Mouse (Mus musculus) midbrain, embryonic 12.5 days (tissue): ENCODE measurements at regions not wholly inside any gene's neighbourhood (a gene's known extent, or its start where the extent isn't known, plus 50 kb on each side); places are given as distances from the start of the nearest gene placed in this dataset.

Experiments
- ATAC-seq: fragments of 200-750 bp; cut with Nextera tagmentation; 2 replicates; pipeline ENCODE4 v1.8.0; 2017; ENCODE audit warnings: low read depth, moderate TSS enrichment, moderate library complexity; ENCODE audit not compliant: low FRiP score
- H3K27ac ChIP-seq: fragments of 300-500 bp; sonication (generic); replicated peaks from 2 replicates; pipeline ENCODE4 v1.5.1; 2016; ENCODE audit warnings: mild to moderate bottlenecking
- H3K27me3 ChIP-seq: fragments of 300-500 bp; sonication (generic); 2 replicates; pipeline ENCODE4 v1.6.1; 2016; ENCODE audit warnings: mild to moderate bottlenecking
- H3K36me3 ChIP-seq: fragments of 300-500 bp; sonication (generic); 2 replicates; pipeline ENCODE4 v1.6.1; 2016
- H3K4me1 ChIP-seq: fragments of 300-500 bp; sonication (generic); 2 replicates; pipeline ENCODE4 v1.6.1; 2016
- H3K4me2 ChIP-seq: fragments of 300-500 bp; sonication (generic); replicated peaks from 2 replicates; pipeline ENCODE4 v1.6.1; 2016; ENCODE audit warnings: mild to moderate bottlenecking, moderate library complexity
- H3K4me3 ChIP-seq: fragments of 300-500 bp; sonication (generic); 2 replicates; pipeline ENCODE4 v1.5.1; 2016; ENCODE audit warnings: mild to moderate bottlenecking
- H3K9ac ChIP-seq: fragments of 300-500 bp; sonication (generic); replicated peaks from 2 replicates; pipeline ENCODE4 v1.6.1; 2016; ENCODE audit warnings: mild to moderate bottlenecking, moderate library complexity
- H3K9me3 ChIP-seq: fragments of 300-500 bp; sonication (generic); 2 replicates; pipeline ENCODE4 v1.6.1; 2016; ENCODE audit warnings: mild to moderate bottlenecking
- WGBS: fragments of 180-500 bp; shearing (Covaris S2); methylation state at CpG from one replicate; pipeline ENCODE4 v1.1.7; 2016; 5-methylcytosine and 5-hydroxymethylcytosine counted together

GRCm38 (mm10) chr8:10882381-10882780, 125.9 kb downstream of the Irs2 start:
- H3K36me3 ChIP-seq = no peaks in the 10 kb centered on the region

GRCm38 (mm10) chr8:10879883-10880282, 128.4 kb downstream of the Irs2 start:
- H3K4me3 ChIP-seq = no peak overlapping the region
- 61% methylated on average over 6 of the region's 6 CpGs for WGBS
- no peak overlapping the region for H3K9ac ChIP-seq
- no peak for ATAC-seq
- peaks cover 9% of the 10 kb centered on the region for H3K4me1 ChIP-seq
- H3K27ac ChIP-seq = no peak overlapping the region
- no peak overlapping the region for H3K4me2 ChIP-seq
- H3K36me3 ChIP-seq = no peaks in the 10 kb centered on the region
- no peaks in the 10 kb centered on the region; the same call in 1 of the 2 replicates for H3K27me3 ChIP-seq
- H3K9me3 ChIP-seq = no peaks in the 10 kb centered on the region

More at GRCm38 (mm10) chr8:10882381-10882780, 125.9 kb downstream of the Irs2 start:
- Histone ChIP-seq H3K4me2 (no peak overlapping the region), H3K4me3 (no peak overlapping the region), H3K9me3 (no peaks in the 10 kb centered on the region), H3K4me1 (peaks cover 9% of the 10 kb centered on the region), H3K27me3 (no peaks in the 10 kb centered on the region; the same call in 1 of the 2 replicates), H3K27ac (no peak overlapping the region), H3K9ac (no peak overlapping the region)
- 85% methylated on average over 5 of the region's 5 CpGs for WGBS
- ATAC-seq = no peak

DNA sequence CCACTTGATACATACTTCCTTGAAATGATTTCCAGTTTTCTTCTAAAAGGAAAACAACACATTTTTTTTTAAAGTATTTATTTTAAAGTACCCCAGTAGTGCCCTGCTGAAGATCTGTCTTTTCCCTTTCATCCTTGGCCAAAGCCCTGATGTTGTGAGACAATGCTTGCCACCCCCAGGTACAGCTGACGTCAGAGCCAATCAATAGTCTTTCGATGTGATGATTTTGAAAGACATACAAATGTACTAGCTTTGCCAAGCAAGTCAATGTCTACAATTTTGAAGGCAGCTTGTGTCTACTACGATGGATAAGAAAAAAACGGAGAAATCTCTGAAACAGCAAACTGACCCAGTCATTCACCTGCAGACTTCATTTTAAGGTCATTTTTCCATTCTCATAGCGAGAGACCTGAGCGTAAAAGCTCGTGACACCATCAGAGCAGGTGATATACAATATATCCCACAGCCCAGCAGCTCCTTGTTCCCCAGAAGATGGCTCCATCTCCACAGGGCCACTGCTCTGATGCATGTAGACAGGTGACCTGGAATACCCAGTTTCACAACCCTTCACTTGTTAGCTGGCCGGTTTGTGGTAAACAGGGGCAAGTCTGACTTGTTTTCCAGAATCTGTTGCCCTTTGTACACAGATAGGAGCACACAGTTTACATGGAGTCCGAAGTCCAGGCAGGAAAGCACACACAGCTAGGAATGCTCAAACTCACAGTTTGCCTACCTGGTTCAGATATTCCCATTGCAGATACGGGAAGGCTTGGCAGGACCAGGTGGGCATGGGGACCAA, 129.0 kb downstream of the Irs2 start:
- H3K4me1 ChIP-seq = peaks cover 9% of the 10 kb centered on the region
- H3K4me2 ChIP-seq = no peak overlapping the region
- ATAC-seq = no peak
- no peaks in the 10 kb centered on the region; the same call in 1 of the 2 replicates for H3K27me3 ChIP-seq
- no peaks in the 10 kb centered on the region for H3K9me3 ChIP-seq
- no peak overlapping the region for H3K4me3 ChIP-seq
- H3K27ac ChIP-seq = no peak overlapping the region
- no peak overlapping the region for H3K9ac ChIP-seq
- 90% methylated on average over 10 of the region's 10 CpGs for WGBS
- no peaks in the 10 kb centered on the region for H3K36me3 ChIP-seq

DNA sequence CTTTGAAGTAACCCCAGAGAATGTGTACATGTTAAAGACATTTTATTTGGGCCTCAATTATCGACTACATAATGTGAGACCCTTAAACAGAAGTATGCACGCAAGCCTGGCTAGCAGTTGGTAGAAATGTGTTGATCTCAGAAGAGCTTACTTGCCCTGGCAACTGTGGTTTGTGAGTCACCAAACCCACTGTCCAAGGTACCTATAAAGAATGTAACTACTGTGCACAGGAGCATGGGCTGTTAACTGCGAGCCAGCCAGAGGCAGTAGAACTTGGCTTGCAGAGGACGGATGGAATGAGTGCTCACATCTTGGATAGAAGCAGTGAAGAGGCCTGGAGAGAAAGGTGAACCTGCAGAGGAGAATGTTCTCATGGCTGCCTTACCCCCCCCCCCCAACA, 129.9 kb downstream of the Irs2 start:
- Histone ChIP-seq H3K9ac (no peak overlapping the region), H3K36me3 (no peaks in the 10 kb centered on the region), H3K4me3 (no peak overlapping the region), H3K27ac (no peak overlapping the region), H3K4me2 (no peak overlapping the region), H3K4me1 (peaks cover 9% of the 10 kb centered on the region), H3K27me3 (no peaks in the 10 kb centered on the region; the same call in 1 of the 2 replicates), H3K9me3 (no peaks in the 10 kb centered on the region)
- no peak for ATAC-seq
- 94% methylated on average over 4 of the region's 4 CpGs for WGBS

DNA sequence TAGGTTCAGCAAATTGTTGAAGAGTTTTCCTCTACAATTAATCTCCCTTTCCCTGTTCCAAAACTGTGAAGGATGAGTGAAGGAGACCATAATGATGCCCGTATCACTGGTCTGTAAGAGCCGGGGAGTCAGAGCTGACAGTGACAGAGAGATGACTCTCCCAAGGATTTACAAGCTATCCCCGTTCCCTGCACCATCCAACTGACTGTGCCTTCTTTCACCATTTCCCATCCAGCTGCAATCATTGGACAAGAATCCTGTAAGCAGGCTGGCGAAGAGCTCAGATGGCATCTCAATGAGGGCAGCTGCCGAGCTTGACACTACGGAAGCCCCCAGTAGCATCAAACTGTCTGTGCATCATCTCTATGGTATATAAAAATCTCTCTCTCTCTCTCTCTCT, 133.1 kb downstream of the Irs2 start:
- Histone ChIP-seq H3K4me2 (no peak overlapping the region), H3K4me1 (peaks cover 19% of the 10 kb centered on the region), H3K9ac (no peak overlapping the region), H3K4me3 (no peak overlapping the region), H3K27ac (no peak overlapping the region), H3K27me3 (no peaks in the 10 kb centered on the region; the same call in 1 of the 2 replicates), H3K9me3 (no peaks in the 10 kb centered on the region), H3K36me3 (no peaks in the 10 kb centered on the region)
- WGBS = 75% methylated on average over 6 of the region's 6 CpGs
- ATAC-seq = no peak

DNA sequence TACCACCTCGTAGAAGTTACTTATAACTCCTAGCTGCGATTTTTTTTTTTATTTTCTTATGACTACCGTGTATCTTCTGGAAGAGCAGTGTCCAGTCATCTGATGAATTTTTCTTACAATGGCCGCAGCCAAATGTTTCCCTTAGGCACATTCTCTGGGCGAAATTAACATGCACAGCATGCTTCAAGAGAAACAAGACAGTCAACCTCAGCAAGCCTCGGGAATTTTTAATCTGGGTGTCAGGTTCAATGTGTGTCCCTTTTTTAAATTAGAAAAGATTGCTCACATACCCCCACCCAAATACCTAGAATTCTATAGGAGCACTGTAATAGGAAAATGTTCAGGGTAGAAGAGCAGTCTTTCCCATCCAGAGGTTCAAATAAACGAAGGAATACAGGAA, 136.8 kb downstream of the Irs2 start:
- WGBS = 61% methylated on average over 7 of the region's 7 CpGs
- Histone ChIP-seq H3K4me1 (peaks cover 14% of the 10 kb centered on the region), H3K27ac (no peak overlapping the region), H3K9ac (no peak overlapping the region), H3K9me3 (no peaks in the 10 kb centered on the region), H3K27me3 (0 out of 2 replicates have a peak, but pooled peaks cover 3% of the 10 kb centered on the region), H3K4me2 (no peak overlapping the region), H3K4me3 (no peak overlapping the region), H3K36me3 (no peaks in the 10 kb centered on the region)
- ATAC-seq = no peak

- Histone ChIP-seq H3K27me3 (0 out of 2 replicates have a peak, but pooled peaks cover 3% of the 10 kb centered on the region), H3K9me3 (no peaks in the 10 kb centered on the region), H3K4me1 (peaks cover 19% of the 10 kb centered on the region), H3K4me2 (no peak overlapping the region), H3K36me3 (no peaks in the 10 kb centered on the region), H3K4me3 (no peak overlapping the region), H3K27ac (no peak overlapping the region), H3K9ac (no peak overlapping the region)
- ATAC-seq = no peak
- 76% methylated on average over 13 of the region's 13 CpGs for WGBS
Observed at GRCm38 (mm10) chr8:10870423-10871055, 137.7 kb downstream of the Irs2 start.

- H3K4me1 ChIP-seq = peaks cover 26% of the 10 kb centered on the region
- H3K27ac ChIP-seq = no peak overlapping the region
- no peak overlapping the region for H3K9ac ChIP-seq
- no peak overlapping the region for H3K4me2 ChIP-seq
- 92% methylated on average over 10 of the region's 10 CpGs for WGBS
- ATAC-seq = no peak
- no peaks in the 10 kb centered on the region for H3K36me3 ChIP-seq
- H3K4me3 ChIP-seq = no peak overlapping the region
- no peaks in the 10 kb centered on the region for H3K9me3 ChIP-seq
- 0 out of 2 replicates have a peak, but pooled peaks cover 3% of the 10 kb centered on the region for H3K27me3 ChIP-seq
Observed at GRCm38 (mm10) chr8:10869866-10870265, 138.4 kb downstream of the Irs2 start.

DNA sequence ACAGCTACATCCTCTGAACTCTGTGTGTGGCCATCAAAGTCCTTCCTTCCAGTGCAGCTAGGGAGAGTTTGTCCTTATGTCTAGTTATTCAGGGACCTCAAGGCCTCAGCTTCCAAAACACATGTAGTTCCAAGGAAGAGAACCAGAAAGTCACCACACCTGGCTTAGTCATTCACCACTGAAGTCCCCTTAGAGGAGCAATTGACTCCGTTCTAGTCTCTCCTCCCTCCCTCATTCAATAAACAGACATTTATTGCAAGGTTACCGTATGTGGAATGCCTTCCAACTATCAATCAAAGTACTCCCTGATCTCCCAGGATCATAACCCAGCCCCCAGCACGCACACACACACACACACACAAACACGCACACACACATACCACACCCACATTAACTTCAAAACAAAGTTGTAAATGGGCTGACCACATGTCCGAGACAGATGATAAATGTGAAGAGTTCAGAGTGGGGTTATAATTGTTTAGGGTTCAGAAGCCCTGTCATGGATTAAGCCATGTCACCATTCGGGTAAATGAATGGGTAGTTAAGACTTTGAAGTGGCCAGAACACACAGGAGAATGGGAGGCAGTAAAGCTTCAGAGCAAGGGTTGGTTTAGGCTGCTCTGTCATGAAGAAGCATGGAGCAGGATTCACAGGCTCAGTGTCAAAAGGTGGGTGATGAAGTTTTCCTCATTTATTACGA, 141.4 kb downstream of the Irs2 start:
- Histone ChIP-seq H3K27me3 (0 out of 2 replicates have a peak, but pooled peaks cover 6% of the 10 kb centered on the region), H3K4me3 (no peak overlapping the region), H3K4me1 (peaks cover 25% of the 10 kb centered on the region), H3K9ac (no peak overlapping the region), H3K4me2 (no peak overlapping the region), H3K9me3 (no peaks in the 10 kb centered on the region), H3K36me3 (no peaks in the 10 kb centered on the region), H3K27ac (no peak overlapping the region)
- 78% methylated on average over 7 of the region's 7 CpGs for WGBS
- ATAC-seq = no peak

DNA sequence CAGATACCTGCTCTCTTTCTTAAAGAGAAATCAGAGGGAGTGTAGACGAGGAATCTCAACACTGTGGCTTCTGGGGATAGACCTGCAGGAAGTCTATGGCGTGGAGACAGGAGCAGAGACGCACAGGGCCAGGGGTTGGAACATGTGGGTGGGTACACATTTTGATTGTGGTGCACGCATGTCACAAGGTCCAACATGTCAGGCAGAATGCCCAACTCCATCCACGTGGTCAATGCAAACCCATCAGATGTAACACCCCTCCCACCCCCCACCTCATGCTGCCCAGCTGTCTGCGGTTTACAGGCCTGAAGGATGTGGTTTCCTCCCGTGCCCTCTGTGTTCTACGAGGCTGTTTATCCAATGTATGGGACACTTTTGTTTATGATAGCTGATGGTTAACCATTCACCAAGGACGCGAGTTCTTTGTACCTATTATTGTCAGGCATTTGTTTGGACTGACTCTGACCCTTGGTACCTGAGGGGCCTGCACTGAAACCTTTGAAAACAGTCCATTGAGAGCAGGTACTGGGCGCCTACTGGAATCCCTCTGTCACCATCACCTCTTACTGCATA, 142.2 kb downstream of the Irs2 start:
- Histone ChIP-seq H3K4me1 (peaks cover 17% of the 10 kb centered on the region), H3K36me3 (no peaks in the 10 kb centered on the region), H3K27me3 (0 out of 2 replicates have a peak, but pooled peaks cover 12% of the 10 kb centered on the region), H3K4me3 (no peak overlapping the region), H3K4me2 (no peak overlapping the region), H3K27ac (no peak overlapping the region), H3K9me3 (no peaks in the 10 kb centered on the region), H3K9ac (no peak overlapping the region)
- ATAC-seq = no peak
- WGBS = 82% methylated on average over 11 of the region's 11 CpGs

- ATAC-seq = 0 out of 2 replicates have a peak, but pooled peaks have one; percentile 52
- H3K27ac ChIP-seq = 0 out of 2 replicates have a peak overlapping the region, but pooled peaks have one; percentile 42
- no peaks in the 10 kb centered on the region for H3K36me3 ChIP-seq
- H3K4me1 ChIP-seq = peaks cover 13% of the 10 kb centered on the region
- H3K9ac ChIP-seq = no peak overlapping the region
- H3K9me3 ChIP-seq = no peaks in the 10 kb centered on the region
- H3K27me3 ChIP-seq = 0 out of 2 replicates have a peak, but pooled peaks cover 12% of the 10 kb centered on the region
- WGBS = 25% methylated on average over 8 of the region's 8 CpGs
- no peak overlapping the region for H3K4me2 ChIP-seq
- no peak overlapping the region for H3K4me3 ChIP-seq
Observed at GRCm38 (mm10) chr8:10865415-10865821, 142.8 kb downstream of the Irs2 start.
